Mouse (Mus musculus) C2C12 (cell line): Measurements from ENCODE around the gene Foxk2.

Experiments used
- CEBPB ChIP-seq: IDR thresholded peaks from one replicate; pipeline ENCODE4 v1.6.1; 2011; ENCODE audit warnings: low read depth, mild to moderate bottlenecking, control low read depth, moderate library complexity
- CTCF ChIP-seq: IDR thresholded peaks from one replicate; pipeline ENCODE4 v1.5.1; 2011; ENCODE audit not compliant: control insufficient read depth, insufficient read depth, insufficient read length
- MYOG ChIP-seq: IDR thresholded peaks from one replicate; pipeline ENCODE4 v1.6.1; 2011; ENCODE audit not compliant: control insufficient read depth, insufficient read length; ENCODE audit errors: extremely low read depth

DNA sequence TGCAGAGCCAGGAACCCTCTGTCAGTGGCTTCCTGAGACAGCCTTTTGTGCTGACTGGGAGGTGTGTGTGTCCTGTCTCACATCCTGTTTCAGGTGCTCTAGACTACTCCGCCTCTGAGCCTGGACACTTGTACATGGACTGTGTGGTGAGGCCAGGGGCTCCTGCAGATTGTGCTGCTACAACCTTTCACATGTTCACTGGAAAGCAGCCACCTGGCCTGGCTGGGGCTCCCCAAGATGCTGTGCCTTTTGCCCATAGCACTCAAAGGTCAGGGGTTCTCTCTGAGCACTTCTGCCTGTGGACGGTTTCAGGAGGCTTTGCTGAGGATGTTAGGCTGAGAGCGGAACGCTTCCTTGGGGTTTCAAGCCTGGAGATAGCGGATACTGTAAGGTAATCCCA, 39.0 kb upstream of the Foxk2 start:
- TF ChIP-seq CTCF (no peak), CEBPB (no peak), MYOG (no peak)
